Mouse (Mus musculus): Measurements from ENCODE around the gene Crtc1. TPM values are rescaled to one million over a fixed set of nuclear protein-coding genes. Genes with fewer than 3 reads are reported as not detected.

The Crtc1 gene
- polyA plus RNA-seq, 1 experiment from 2014 or later = 13.6 TPM

DNA sequence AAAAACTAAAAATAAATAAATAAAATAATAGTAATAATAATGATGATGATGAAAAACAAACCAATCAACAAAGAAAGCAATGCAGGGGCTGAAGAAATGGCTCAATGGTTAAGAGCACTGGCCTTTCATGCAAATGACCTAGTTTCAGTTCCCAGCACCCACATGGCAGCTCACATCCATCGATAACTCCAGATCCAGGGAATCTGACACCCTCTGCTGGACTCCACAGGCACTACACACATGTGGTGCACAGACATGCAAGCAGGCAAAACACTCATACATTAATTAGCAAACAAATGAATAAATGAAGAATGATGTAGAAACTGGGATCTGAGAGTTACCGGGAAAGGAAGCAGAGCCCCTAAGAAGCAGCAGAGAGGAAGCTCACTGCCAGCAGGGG lies 20.3 kb upstream of the Crtc1 start:
- H3K4me2 ChIP-seq (replicated peaks; ENCODE audit: low read depth, low read length) = no peak overlapping the region

DNA sequence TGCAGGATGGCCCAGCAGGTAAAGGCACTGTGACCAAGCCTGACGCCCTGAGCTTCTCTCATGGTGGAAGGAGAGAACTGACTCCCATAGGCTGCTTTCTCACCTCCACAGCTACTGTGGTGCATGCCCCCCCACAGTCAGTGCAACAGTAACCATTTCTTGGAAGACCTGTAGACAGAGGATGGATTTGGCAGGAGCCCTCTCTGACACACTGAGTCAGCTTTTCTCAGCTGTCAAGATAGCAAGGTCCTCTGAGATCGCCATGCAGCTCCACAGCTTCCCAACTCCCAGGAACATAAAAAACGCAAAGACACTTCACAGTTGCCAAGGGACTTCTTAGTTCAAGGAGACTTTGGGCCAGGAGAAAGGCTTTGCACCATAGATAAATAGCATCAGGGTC lies 19.1 kb upstream of the Crtc1 start:
- Histone ChIP-seq H3K36me3 (ENCODE audit: control insufficient read depth, insufficient read depth, low read length) (no peaks in the 10 kb centered on the region), H3K4me3 (ENCODE audit: low read depth, low read length) (no peak overlapping the region), H3K4me1 (replicated peaks; ENCODE audit: control insufficient read depth, insufficient read depth, low read length) (no peaks in the 10 kb centered on the region), H3K9ac (ENCODE audit: low read depth, low read length) (no peak overlapping the region), H3K9me3 (ENCODE audit: control insufficient read depth, low read length) (no peaks in the 10 kb centered on the region), H3K27ac (ENCODE audit: low read depth, low read length) (no peak overlapping the region), H3K4me2 (replicated peaks; ENCODE audit: low read depth, low read length) (no peak overlapping the region), H3K27me3 (ENCODE audit: control insufficient read depth, insufficient read depth, low read length) (no peaks in the 10 kb centered on the region)
- ATAC-seq (ENCODE audit: low FRiP score) = no peak
- no peak for DNase-seq (ENCODE audit: low spot score)
- WGBS = 88% methylated on average over 3 of the region's 3 CpGs

More for the DNA sequence above, 20.3 kb upstream of the Crtc1 start:
- H3K9ac ChIP-seq (ENCODE audit: low read depth, low read length) = no peak overlapping the region
- 95% methylated on average over 2 of the region's 2 CpGs for WGBS
- no peaks in the 10 kb centered on the region for H3K36me3 ChIP-seq (ENCODE audit: control insufficient read depth, insufficient read depth, low read length)
- H3K9me3 ChIP-seq (ENCODE audit: control insufficient read depth, low read length) = no peaks in the 10 kb centered on the region
- DNase-seq (ENCODE audit: low spot score) = no peak
- ATAC-seq (ENCODE audit: low FRiP score) = no peak
- no peaks in the 10 kb centered on the region for H3K4me1 ChIP-seq (replicated peaks; ENCODE audit: control insufficient read depth, insufficient read depth, low read length)
- H3K27me3 ChIP-seq (ENCODE audit: control insufficient read depth, insufficient read depth, low read length) = no peaks in the 10 kb centered on the region
- no peak overlapping the region for H3K27ac ChIP-seq (ENCODE audit: low read depth, low read length)
- no peak overlapping the region for H3K4me3 ChIP-seq (ENCODE audit: low read depth, low read length)

DNA sequence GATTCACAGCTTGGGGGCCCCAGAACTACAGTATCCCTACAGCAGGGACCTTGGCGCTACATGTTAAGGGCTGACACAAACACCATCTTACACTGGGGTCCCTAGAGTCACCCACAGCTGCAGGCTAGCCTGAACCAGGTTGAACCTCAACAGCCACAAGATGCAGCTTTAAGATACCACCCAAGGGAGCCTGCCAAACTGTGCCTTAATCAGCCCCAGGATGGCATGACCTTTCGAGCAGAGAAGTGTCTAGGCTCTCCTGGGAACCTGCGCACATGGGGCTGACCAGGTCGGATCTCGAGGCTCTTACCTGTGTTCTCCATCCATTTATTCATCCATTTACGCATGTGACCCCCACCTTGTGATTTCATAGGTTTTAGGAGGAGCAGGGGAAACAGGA lies 18.5 kb upstream of the Crtc1 start:
- 91% methylated on average over 6 of the region's 6 CpGs for WGBS
- H3K9me3 ChIP-seq (ENCODE audit: control insufficient read depth, low read length) = no peaks in the 10 kb centered on the region
- H3K4me1 ChIP-seq (replicated peaks; ENCODE audit: control insufficient read depth, insufficient read depth, low read length) = no peaks in the 10 kb centered on the region
- no peak overlapping the region for H3K27ac ChIP-seq (ENCODE audit: low read depth, low read length)
- no peaks in the 10 kb centered on the region for H3K36me3 ChIP-seq (ENCODE audit: control insufficient read depth, insufficient read depth, low read length)
- no peak for ATAC-seq (ENCODE audit: low FRiP score)
- no peak for DNase-seq (ENCODE audit: low spot score)
- no peaks in the 10 kb centered on the region for H3K27me3 ChIP-seq (ENCODE audit: control insufficient read depth, insufficient read depth, low read length)
- no peak overlapping the region for H3K9ac ChIP-seq (ENCODE audit: low read depth, low read length)
- H3K4me3 ChIP-seq (ENCODE audit: low read depth, low read length) = no peak overlapping the region
- no peak overlapping the region for H3K4me2 ChIP-seq (replicated peaks; ENCODE audit: low read depth, low read length)

DNA sequence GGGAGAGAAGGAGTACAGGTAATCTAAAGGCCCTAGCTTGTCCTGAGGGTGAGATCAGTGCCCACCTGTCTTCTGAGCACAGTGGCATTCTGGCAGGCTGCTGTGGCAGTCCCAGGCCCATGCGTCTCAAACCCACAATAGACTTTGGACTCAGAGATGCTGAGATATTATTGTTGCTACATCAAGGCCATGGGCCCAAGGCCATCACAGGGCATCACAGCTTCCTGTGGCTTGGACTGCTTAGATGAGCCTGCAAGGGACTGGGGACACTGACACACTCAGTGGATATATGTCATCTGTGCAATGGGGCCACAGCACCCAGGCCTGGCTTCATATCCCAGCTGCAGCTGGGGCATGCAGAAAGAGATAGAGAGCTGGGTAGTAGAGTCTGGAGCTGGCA lies 17.6 kb upstream of the Crtc1 start:
- Histone ChIP-seq H3K4me3 (ENCODE audit: low read depth, low read length) (no peak overlapping the region), H3K27me3 (ENCODE audit: control insufficient read depth, insufficient read depth, low read length) (peaks cover 3% of the 10 kb centered on the region; the same call in 1 of the 2 replicates), H3K27ac (ENCODE audit: low read depth, low read length) (no peak overlapping the region), H3K4me1 (replicated peaks; ENCODE audit: control insufficient read depth, insufficient read depth, low read length) (no peaks in the 10 kb centered on the region), H3K4me2 (replicated peaks; ENCODE audit: low read depth, low read length) (no peak overlapping the region), H3K9ac (ENCODE audit: low read depth, low read length) (no peak overlapping the region), H3K9me3 (ENCODE audit: control insufficient read depth, low read length) (no peaks in the 10 kb centered on the region), H3K36me3 (ENCODE audit: control insufficient read depth, insufficient read depth, low read length) (no peaks in the 10 kb centered on the region)
- WGBS = 96% methylated on average over 1 of the region's 1 CpGs
- ATAC-seq (ENCODE audit: low FRiP score) (no peak), DNase-seq (ENCODE audit: low spot score) (no peak)

DNA sequence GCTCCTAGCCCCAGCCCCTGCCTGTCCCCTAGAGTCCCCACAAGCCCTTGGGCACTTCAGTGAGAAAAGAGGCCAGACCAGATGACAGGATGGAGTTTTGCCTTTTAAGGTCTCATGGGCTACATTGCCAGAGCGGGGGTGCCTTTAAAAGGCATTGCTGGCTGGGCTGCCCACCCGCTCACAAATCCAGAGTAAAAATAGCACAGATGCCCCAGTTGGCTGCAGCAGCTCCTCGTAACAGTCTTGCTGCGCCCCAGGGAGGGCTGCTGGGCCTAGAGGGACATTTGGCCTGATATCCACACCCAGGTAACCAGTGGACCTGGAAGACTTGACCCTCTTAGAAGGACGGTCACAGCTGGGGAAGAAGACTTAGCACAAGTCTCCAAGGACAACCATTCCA lies 14.5 kb upstream of the Crtc1 start:
- Histone ChIP-seq H3K4me3 (ENCODE audit: low read depth, low read length) (no peak overlapping the region), H3K4me2 (replicated peaks; ENCODE audit: low read depth, low read length) (no peak overlapping the region), H3K36me3 (ENCODE audit: control insufficient read depth, insufficient read depth, low read length) (no peaks in the 10 kb centered on the region), H3K9ac (ENCODE audit: low read depth, low read length) (no peak overlapping the region), H3K4me1 (replicated peaks; ENCODE audit: control insufficient read depth, insufficient read depth, low read length) (no peaks in the 10 kb centered on the region), H3K27me3 (ENCODE audit: control insufficient read depth, insufficient read depth, low read length) (peaks cover 3% of the 10 kb centered on the region), H3K9me3 (ENCODE audit: control insufficient read depth, low read length) (no peaks in the 10 kb centered on the region), H3K27ac (ENCODE audit: low read depth, low read length) (no peak overlapping the region)
- WGBS = 90% methylated on average over 5 of the region's 5 CpGs
- DNase-seq (ENCODE audit: low spot score) = no peak
- no peak for ATAC-seq (ENCODE audit: low FRiP score)

DNA sequence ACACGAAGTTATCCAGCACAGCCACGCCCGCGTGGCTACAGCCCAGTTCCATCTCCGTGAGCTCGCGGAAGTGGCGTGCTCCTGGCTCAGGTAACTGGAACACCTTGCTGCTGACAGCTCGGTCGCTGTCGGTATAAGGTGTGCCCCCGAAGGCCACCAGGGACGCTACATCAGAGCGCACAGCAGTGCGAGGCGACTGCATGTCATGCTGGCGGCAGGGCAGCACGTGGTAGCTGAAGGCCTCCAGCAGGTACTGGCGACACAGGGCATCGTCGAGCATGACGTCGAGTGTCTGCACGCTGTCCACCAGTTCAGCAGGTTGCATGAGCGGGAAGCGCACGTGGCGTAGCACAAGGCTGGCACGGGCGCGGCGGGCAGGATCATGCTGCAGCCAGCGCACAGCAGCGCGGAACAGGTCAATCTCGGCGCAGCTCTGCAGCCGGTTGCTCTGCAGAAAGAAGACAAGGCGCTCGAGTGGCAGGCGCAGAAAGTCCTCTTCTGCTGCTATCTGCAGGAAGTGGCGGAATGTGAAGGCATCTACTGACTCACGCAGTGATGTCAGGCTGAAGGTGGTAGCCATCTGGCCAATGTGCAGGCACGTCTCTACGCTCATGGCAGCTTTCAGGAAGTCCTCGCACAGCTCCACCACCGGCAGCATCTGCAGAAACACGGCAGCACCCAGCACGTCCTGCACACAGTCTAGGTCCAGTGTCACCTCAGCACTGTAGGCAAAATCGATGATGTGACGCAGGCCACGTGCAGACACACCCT lies 13.0 kb upstream of the Crtc1 start:
- H3K4me1 ChIP-seq (replicated peaks; ENCODE audit: control insufficient read depth, insufficient read depth, low read length) = no peaks in the 10 kb centered on the region
- H3K4me3 ChIP-seq (ENCODE audit: low read depth, low read length) = no peak overlapping the region
- peaks cover 3% of the 10 kb centered on the region for H3K27me3 ChIP-seq (ENCODE audit: control insufficient read depth, insufficient read depth, low read length)
- H3K27ac ChIP-seq (ENCODE audit: low read depth, low read length) = no peak overlapping the region
- no peak overlapping the region for H3K9ac ChIP-seq (ENCODE audit: low read depth, low read length)
- DNase-seq (ENCODE audit: low spot score) (no peak), ATAC-seq (ENCODE audit: low FRiP score) (no peak)
- WGBS = 58% methylated on average over 52 of the region's 52 CpGs
- H3K4me2 ChIP-seq (replicated peaks; ENCODE audit: low read depth, low read length) = no peak overlapping the region
- no peaks in the 10 kb centered on the region for H3K36me3 ChIP-seq (ENCODE audit: control insufficient read depth, insufficient read depth, low read length)
- no peaks in the 10 kb centered on the region for H3K9me3 ChIP-seq (ENCODE audit: control insufficient read depth, low read length)

DNA sequence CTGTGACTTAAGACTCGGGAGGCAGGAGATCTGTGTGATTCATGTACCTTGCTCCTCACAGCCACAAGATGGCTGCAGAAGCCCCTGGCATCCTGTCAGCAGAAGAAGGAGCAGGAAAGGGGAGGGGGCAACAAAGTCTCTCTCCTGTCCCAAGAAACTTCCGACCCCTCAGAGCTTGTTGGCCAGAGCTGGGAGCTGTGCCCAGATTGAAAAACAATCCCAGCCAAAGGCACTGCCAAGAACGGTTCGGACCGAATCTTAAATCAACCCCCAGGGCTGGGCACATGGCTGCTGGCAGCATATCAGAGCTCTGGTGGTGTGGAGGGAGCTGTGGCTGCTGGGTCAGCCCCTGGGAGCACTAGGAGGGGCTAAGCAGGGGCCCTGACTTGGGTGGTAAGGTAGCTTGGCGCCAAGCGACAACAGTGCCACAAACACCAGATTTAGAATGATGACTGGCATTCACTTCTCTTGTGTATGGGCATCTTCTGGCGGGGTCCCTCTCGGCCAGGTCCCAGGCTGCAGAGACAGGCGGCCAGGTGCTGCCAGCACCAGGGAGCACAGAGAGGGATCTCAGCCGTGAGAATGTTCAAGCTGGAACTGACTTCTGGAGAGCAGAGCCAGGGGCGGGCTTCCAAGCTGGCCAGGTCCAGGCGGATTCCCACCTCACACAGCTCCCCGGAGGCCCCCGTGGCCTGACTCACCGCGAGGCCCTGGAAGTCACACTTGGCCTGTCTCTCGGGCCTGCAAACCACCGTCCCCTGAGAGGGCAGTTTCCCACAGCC lies 8.5 kb upstream of the Crtc1 start:
- WGBS = 76% methylated on average over 19 of the region's 19 CpGs
- ATAC-seq (ENCODE audit: low FRiP score) = no peak

DNA sequence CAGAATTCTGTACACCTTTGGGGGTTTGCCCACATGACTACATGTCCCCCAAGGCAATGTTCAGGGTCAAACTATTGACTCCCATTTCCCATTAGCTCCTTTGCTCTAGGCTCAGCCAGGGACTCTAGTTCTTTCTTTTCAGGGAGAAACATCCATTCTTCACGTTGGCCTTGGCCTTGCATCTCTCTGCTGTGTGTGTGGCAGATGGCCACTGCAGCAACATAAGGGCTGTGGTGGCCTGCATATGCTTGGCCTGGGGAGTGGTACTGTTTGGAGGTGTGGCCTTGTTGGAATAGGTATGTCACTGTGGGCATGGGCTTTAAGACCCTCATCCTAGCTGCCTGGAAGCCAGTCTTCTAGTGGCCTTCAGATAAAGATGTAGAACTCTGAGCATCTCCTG lies 6.6 kb upstream of the Crtc1 start:
- DNase-seq (ENCODE audit: low spot score) (no peak), ATAC-seq (ENCODE audit: low FRiP score) (no peak)
- Histone ChIP-seq H3K27ac (ENCODE audit: low read depth, low read length) (no peak overlapping the region), H3K9ac (ENCODE audit: low read depth, low read length) (no peak overlapping the region), H3K4me3 (ENCODE audit: low read depth, low read length) (no peak overlapping the region), H3K4me2 (replicated peaks; ENCODE audit: low read depth, low read length) (no peak overlapping the region), H3K27me3 (ENCODE audit: control insufficient read depth, insufficient read depth, low read length) (no peaks in the 10 kb centered on the region), H3K4me1 (replicated peaks; ENCODE audit: control insufficient read depth, insufficient read depth, low read length) (no peaks in the 10 kb centered on the region), H3K9me3 (ENCODE audit: control insufficient read depth, low read length) (no peaks in the 10 kb centered on the region), H3K36me3 (ENCODE audit: control insufficient read depth, insufficient read depth, low read length) (no peaks in the 10 kb centered on the region)
- whole genome bisulfite sequencing = 76% methylated on average over 1 of the region's 1 CpGs

More for the DNA sequence above, 8.5 kb upstream of the Crtc1 start:
- H3K9me3 ChIP-seq (ENCODE audit: control insufficient read depth, low read length) = no peaks in the 10 kb centered on the region
- peaks cover 3% of the 10 kb centered on the region for H3K27me3 ChIP-seq (ENCODE audit: control insufficient read depth, insufficient read depth, low read length)
- no peak overlapping the region for H3K27ac ChIP-seq (ENCODE audit: low read depth, low read length)
- H3K9ac ChIP-seq (ENCODE audit: low read depth, low read length) = no peak overlapping the region
- no peak for DNase-seq (ENCODE audit: low spot score)
- H3K36me3 ChIP-seq (ENCODE audit: control insufficient read depth, insufficient read depth, low read length) = no peaks in the 10 kb centered on the region
- H3K4me1 ChIP-seq (replicated peaks; ENCODE audit: control insufficient read depth, insufficient read depth, low read length) = no peaks in the 10 kb centered on the region
- no peak overlapping the region for H3K4me2 ChIP-seq (replicated peaks; ENCODE audit: low read depth, low read length)
- H3K4me3 ChIP-seq (ENCODE audit: low read depth, low read length) = no peak overlapping the region

DNA sequence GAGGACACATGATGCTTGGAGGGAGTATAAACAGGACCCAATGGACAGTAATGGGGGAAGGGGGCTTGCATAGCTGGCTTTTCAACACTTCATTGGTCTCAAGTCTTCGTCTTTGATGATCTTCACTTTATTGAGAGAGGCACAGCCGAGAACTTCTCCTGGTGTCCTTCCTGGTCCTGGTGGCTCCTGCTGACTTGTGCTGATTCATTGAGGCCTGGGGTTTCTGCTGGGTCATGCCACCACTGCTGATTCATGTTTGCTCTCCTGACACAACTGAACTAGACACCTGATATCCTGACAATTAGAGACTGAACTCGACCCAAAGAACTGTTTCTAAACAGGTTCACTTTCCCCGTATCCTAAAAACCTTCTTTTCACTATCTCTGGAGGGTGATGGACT lies 3.9 kb upstream of the Crtc1 start:
- H3K9ac ChIP-seq (ENCODE audit: low read depth, low read length) = no peak overlapping the region
- WGBS = 85% methylated on average over 4 of the region's 4 CpGs
- DNase-seq (ENCODE audit: low spot score) (no peak), ATAC-seq (ENCODE audit: low FRiP score) (no peak)
- H3K36me3 ChIP-seq (ENCODE audit: control insufficient read depth, insufficient read depth, low read length) = no peaks in the 10 kb centered on the region
- no peak overlapping the region for H3K4me3 ChIP-seq (ENCODE audit: low read depth, low read length)
- H3K4me2 ChIP-seq (replicated peaks; ENCODE audit: low read depth, low read length) = no peak overlapping the region
- no peak overlapping the region for H3K27ac ChIP-seq (ENCODE audit: low read depth, low read length)
- no peaks in the 10 kb centered on the region; the same call in 1 of the 2 replicates for H3K4me1 ChIP-seq (replicated peaks; ENCODE audit: control insufficient read depth, insufficient read depth, low read length)
- no peaks in the 10 kb centered on the region for H3K27me3 ChIP-seq (ENCODE audit: control insufficient read depth, insufficient read depth, low read length)
- H3K9me3 ChIP-seq (ENCODE audit: control insufficient read depth, low read length) = no peaks in the 10 kb centered on the region
